Mouse (Mus musculus): ENCODE results near the gene Pcx.

Pcx gene

GRCm38 (mm10) chr19:4556787-4557186 lies 46.5 kb downstream of the Pcx start:
- 86% methylated on average over 2 of the region's 2 CpGs for WGBS

GRCm38 (mm10) chr19:4557796-4558569 lies 47.7 kb downstream of the Pcx start:
- 52% methylated on average over 8 of the region's 8 CpGs for WGBS

GRCm38 (mm10) chr19:4558570-4558955 lies 48.3 kb downstream of the Pcx start:
- WGBS = 78% methylated on average over 3 of the region's 3 CpGs

GRCm38 (mm10) chr19:4559011-4559410 lies 48.7 kb downstream of the Pcx start:
- WGBS = 62% methylated on average over 3 of the region's 3 CpGs

GRCm38 (mm10) chr19:4559588-4559987 lies 49.3 kb downstream of the Pcx start:
- WGBS = 45% methylated on average over 2 of the region's 2 CpGs

GRCm38 (mm10) chr19:4560205-4560604 lies 49.9 kb downstream of the Pcx start:
- 81% methylated on average over 5 of the region's 5 CpGs for WGBS

GRCm38 (mm10) chr19:4565678-4566077 lies 55.4 kb downstream of the Pcx start:
- 94% methylated on average over 5 of the region's 5 CpGs for WGBS

GRCm38 (mm10) chr19:4566880-4567279 lies 56.6 kb downstream of the Pcx start:
- 95% methylated on average over 2 of the region's 2 CpGs for WGBS

GRCm38 (mm10) chr19:4567665-4568064 lies 57.4 kb downstream of the Pcx start:
- 55% methylated on average over 2 of the region's 2 CpGs for WGBS

- 84% methylated on average over 4 of the region's 4 CpGs for WGBS
These were observed 58.6 kb downstream of the Pcx start for GRCm38 (mm10) chr19:4568832-4569231.

GRCm38 (mm10) chr19:4569356-4570236 lies 59.3 kb downstream of the Pcx start:
- WGBS = 81% methylated on average over 17 of the region's 17 CpGs

- 83% methylated on average over 11 of the region's 11 CpGs for WGBS
These were observed 60.0 kb downstream of the Pcx start for GRCm38 (mm10) chr19:4570237-4570613.

- 95% methylated on average over 6 of the region's 6 CpGs for WGBS
These were observed 60.5 kb downstream of the Pcx start for GRCm38 (mm10) chr19:4570815-4571214.

- 77% methylated on average over 1 of the region's 1 CpGs for WGBS
These were observed 61.4 kb downstream of the Pcx start for GRCm38 (mm10) chr19:4571658-4572057.

GRCm38 (mm10) chr19:4572061-4572460 lies 61.8 kb downstream of the Pcx start:
- WGBS = 72% methylated on average over 4 of the region's 4 CpGs

- WGBS = 72% methylated on average over 8 of the region's 8 CpGs
These were observed 62.2 kb downstream of the Pcx start for GRCm38 (mm10) chr19:4572467-4572866.

- WGBS = 100% methylated on average over 1 of the region's 1 CpGs
These were observed 63.0 kb downstream of the Pcx start for GRCm38 (mm10) chr19:4573241-4573640.

- 61% methylated on average over 2 of the region's 2 CpGs for WGBS
These were observed 68.5 kb downstream of the Pcx start for GRCm38 (mm10) chr19:4578799-4579198.

- WGBS = 87% methylated on average over 5 of the region's 5 CpGs
These were observed 69.0 kb downstream of the Pcx start for GRCm38 (mm10) chr19:4579296-4579695.

- 29% methylated on average over 2 of the region's 2 CpGs for WGBS
These were observed 73.6 kb downstream of the Pcx start for GRCm38 (mm10) chr19:4583856-4584255.

GRCm38 (mm10) chr19:4587426-4587825 lies 77.2 kb downstream of the Pcx start:
- WGBS = 34% methylated on average over 2 of the region's 2 CpGs

- WGBS = 80% methylated on average over 3 of the region's 3 CpGs
These were observed 78.2 kb downstream of the Pcx start for GRCm38 (mm10) chr19:4588430-4588829.

GRCm38 (mm10) chr19:4589081-4589480 lies 78.8 kb downstream of the Pcx start:
- WGBS = 68% methylated on average over 1 of the region's 1 CpGs

Measured in cerebral cortex, adult 2 months (tissue).